Mouse (Mus musculus): ENCODE measurements around the gene Crkl. TPM values are rescaled to one million over a fixed set of nuclear protein-coding genes. Genes with fewer than 3 reads are reported as not detected.

The Crkl gene
- 88.9 and 92.2 TPM in 2 replicates for polyA plus RNA-seq (2016; fragmentation: Nextera tagmentation; extraction: Ambion mirVana)

GRCm38 (mm10) chr16:17451541-17452372, at the start of gene Crkl:
Gene Crkl (plus strand): TSS chr16:17451987.
- peak; percentile 96 for ATAC-seq (ENCODE audit: insufficient number of reproducible peaks, insufficient read depth, low FRiP score, low TSS enrichment, low read depth)
- H3K27ac ChIP-seq: peak within 1 kb of the TSS; percentile 96
- H3K9me3 ChIP-seq: no peaks in the 10 kb centered on the region
- peak within 1 kb of the TSS; percentile 94 for H3K9ac ChIP-seq (replicated peaks)
- peak within 1 kb of the TSS; percentile 95 for H3K4me3 ChIP-seq (replicated peaks)
- H3K4me1 ChIP-seq (replicated peaks): peaks cover 11% of the 10 kb centered on the region
- WGBS: under 1% methylated on average over 63 of the region's 63 CpGs
- peak within 1 kb of the TSS; percentile 91 for H3K4me2 ChIP-seq
- H3K36me3 ChIP-seq: peaks cover 19% of the 10 kb centered on the region
- no peaks in the 10 kb centered on the region for H3K27me3 ChIP-seq

GRCm38 (mm10) chr16:17402855-17403254, 48.9 kb upstream of the Crkl start:
- WGBS: 82% methylated on average over 1 of the region's 1 CpGs
- H3K9me3 ChIP-seq: no peaks in the 10 kb centered on the region
- no peak overlapping the region for H3K4me2 ChIP-seq
- no peaks in the 10 kb centered on the region for H3K27me3 ChIP-seq
- H3K4me1 ChIP-seq (replicated peaks): peaks cover 23% of the 10 kb centered on the region
- peaks cover 12% of the 10 kb centered on the region for H3K36me3 ChIP-seq
- no peak overlapping the region for H3K4me3 ChIP-seq (replicated peaks)
- H3K27ac ChIP-seq: no peak overlapping the region
- no peak for ATAC-seq (ENCODE audit: insufficient number of reproducible peaks, insufficient read depth, low FRiP score, low TSS enrichment, low read depth)
- H3K9ac ChIP-seq (replicated peaks): no peak overlapping the region

DNA sequence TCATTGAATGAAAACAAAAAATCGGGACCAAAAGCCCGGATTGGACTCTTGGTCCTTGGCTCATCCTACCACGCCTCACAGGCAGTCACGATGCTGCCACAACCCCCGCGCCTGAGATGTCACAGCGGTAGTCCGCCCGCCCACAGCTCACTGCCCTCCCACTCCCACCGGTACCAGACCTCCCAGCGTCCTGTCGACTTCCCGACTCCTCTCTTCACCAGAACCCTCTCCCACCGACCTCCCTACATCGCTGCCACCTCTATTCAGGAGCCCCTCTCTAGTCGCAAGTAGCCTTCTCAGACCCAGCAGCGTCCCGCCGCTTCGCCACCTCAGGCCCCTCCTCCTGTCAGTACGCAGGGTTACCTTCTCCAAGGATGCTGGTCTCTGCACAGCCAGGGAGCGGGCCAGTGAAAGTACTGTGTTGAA, 46.5 kb upstream of the Crkl start:
- peaks cover 12% of the 10 kb centered on the region for H3K36me3 ChIP-seq
- peaks cover 23% of the 10 kb centered on the region for H3K4me1 ChIP-seq (replicated peaks)
- no peaks in the 10 kb centered on the region for H3K27me3 ChIP-seq
- peak; percentile 87 for ATAC-seq (ENCODE audit: insufficient number of reproducible peaks, insufficient read depth, low FRiP score, low TSS enrichment, low read depth)
- peak overlapping the region; percentile 73 for H3K27ac ChIP-seq
- 0% methylated on average over 22 of the region's 22 CpGs for WGBS
- peak overlapping the region; percentile 73 for H3K4me2 ChIP-seq
- H3K9ac ChIP-seq (replicated peaks): peak overlapping the region; percentile 73
- H3K4me3 ChIP-seq (replicated peaks): peak overlapping the region; percentile 76
- H3K9me3 ChIP-seq: no peaks in the 10 kb centered on the region

- peak within 1 kb of the TSS; percentile 73 for H3K9ac ChIP-seq (replicated peaks)
These were observed 45.9 kb upstream of the Crkl start, which contains the start of the genes Snap29 and Pi4ka for GRCm38 (mm10) chr16:17405736-17406443. Gene Snap29 (plus strand): TSS chr16:17405986. Gene Pi4ka (minus strand): TSS chr16:17406314.

DNA sequence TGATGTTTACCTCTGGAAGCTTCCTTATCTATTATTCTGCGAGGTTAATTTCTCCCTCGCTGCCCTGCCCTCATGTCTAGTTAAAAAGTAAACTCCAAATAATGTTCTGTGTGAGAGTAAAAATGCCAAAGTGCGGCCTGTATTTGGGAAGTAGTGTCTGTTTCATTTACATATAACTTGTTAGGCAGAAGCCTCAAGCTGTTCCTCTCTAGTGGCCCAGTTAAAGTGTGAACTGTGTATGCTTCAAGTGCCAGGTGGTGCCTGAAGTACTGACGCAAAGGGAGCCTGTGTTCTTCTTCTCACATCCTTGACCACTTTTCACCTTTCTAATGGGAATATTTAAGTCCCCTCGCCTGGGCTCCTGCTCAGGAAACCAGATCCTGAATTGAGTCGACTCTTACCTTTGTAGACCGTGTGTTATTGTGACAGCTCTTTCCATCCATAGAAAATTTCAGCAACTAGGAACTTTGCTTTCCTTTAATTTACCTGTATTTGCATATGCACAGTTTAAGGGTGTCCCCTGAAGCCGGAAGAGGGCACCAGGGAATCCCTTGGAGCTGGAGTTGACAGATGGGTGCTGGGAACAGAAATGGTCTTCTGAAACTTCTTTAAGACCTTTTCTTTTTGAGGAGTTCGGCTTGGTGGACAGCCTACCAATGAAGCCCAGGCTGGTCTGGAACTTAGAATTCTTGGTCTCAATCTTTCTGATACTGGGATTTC, 45.1 kb upstream of the Crkl start:
- peaks cover 12% of the 10 kb centered on the region for H3K36me3 ChIP-seq
- WGBS: 33% methylated on average over 9 of the region's 9 CpGs
- H3K4me2 ChIP-seq: peak overlapping the region; percentile 73
- peaks cover 17% of the 10 kb centered on the region for H3K4me1 ChIP-seq (replicated peaks)
- peak overlapping the region; percentile 76 for H3K4me3 ChIP-seq (replicated peaks)
- no peaks in the 10 kb centered on the region for H3K9me3 ChIP-seq
- no peak overlapping the region for H3K27ac ChIP-seq
- ATAC-seq (ENCODE audit: insufficient number of reproducible peaks, insufficient read depth, low FRiP score, low TSS enrichment, low read depth): no peak
- no peaks in the 10 kb centered on the region for H3K27me3 ChIP-seq
- peak overlapping the region; percentile 72 for H3K9ac ChIP-seq (replicated peaks)

More at GRCm38 (mm10) chr16:17405736-17406443, 45.9 kb upstream of the Crkl start, which contains the start of the genes Snap29 and Pi4ka:
- no peaks in the 10 kb centered on the region for H3K27me3 ChIP-seq
- H3K9me3 ChIP-seq: no peaks in the 10 kb centered on the region
- H3K4me1 ChIP-seq (replicated peaks): peaks cover 20% of the 10 kb centered on the region
- peak within 1 kb of the TSS; percentile 76 for H3K4me3 ChIP-seq (replicated peaks)
- H3K36me3 ChIP-seq: peaks cover 12% of the 10 kb centered on the region
- ATAC-seq (ENCODE audit: insufficient number of reproducible peaks, insufficient read depth, low FRiP score, low TSS enrichment, low read depth): peak; percentile 97
- H3K27ac ChIP-seq: peak within 1 kb of the TSS; percentile 73
- under 1% methylated on average over 68 of the region's 69 CpGs for WGBS
- peak within 1 kb of the TSS; percentile 73 for H3K4me2 ChIP-seq

GRCm38 (mm10) chr16:17409046-17409445, 42.7 kb upstream of the Crkl start:
- Histone ChIP-seq H3K9me3 (no peaks in the 10 kb centered on the region), H3K36me3 (no peaks in the 10 kb centered on the region), H3K4me3 (replicated peaks) (no peak overlapping the region), H3K4me2 (no peak overlapping the region), H3K9ac (replicated peaks) (no peak overlapping the region), H3K4me1 (replicated peaks) (peaks cover 17% of the 10 kb centered on the region), H3K27me3 (no peaks in the 10 kb centered on the region), H3K27ac (no peak overlapping the region)
- no peak for ATAC-seq (ENCODE audit: insufficient number of reproducible peaks, insufficient read depth, low FRiP score, low TSS enrichment, low read depth)
- WGBS: 86% methylated on average over 2 of the region's 2 CpGs

DNA sequence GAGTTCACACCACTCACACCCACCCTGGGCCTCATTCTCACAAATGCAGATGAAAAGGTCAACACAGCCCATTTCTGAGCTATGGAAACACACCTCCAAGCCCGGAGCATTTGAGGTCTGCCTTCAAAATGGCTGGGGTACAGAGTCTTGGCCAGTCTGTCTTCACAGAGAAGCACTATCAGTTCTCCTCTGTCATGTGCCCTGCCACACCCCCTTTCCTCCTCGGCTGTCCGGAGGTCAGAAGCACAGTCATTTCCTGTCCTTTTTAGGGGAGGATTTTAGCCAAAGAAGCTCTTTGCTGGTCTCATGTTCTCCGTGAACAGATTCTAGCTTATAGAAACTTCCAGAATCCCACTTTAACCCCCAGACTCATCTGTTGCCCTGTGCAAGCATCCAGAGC, 41.6 kb upstream of the Crkl start:
- H3K36me3 ChIP-seq: no peaks in the 10 kb centered on the region
- no peaks in the 10 kb centered on the region for H3K27me3 ChIP-seq
- no peak overlapping the region for H3K27ac ChIP-seq
- ATAC-seq (ENCODE audit: insufficient number of reproducible peaks, insufficient read depth, low FRiP score, low TSS enrichment, low read depth): no peak
- no peak overlapping the region for H3K9ac ChIP-seq (replicated peaks)
- peaks cover 7% of the 10 kb centered on the region for H3K4me1 ChIP-seq (replicated peaks)
- no peak overlapping the region for H3K4me3 ChIP-seq (replicated peaks)
- WGBS: 63% methylated on average over 4 of the region's 4 CpGs
- no peak overlapping the region for H3K4me2 ChIP-seq
- no peaks in the 10 kb centered on the region for H3K9me3 ChIP-seq

DNA sequence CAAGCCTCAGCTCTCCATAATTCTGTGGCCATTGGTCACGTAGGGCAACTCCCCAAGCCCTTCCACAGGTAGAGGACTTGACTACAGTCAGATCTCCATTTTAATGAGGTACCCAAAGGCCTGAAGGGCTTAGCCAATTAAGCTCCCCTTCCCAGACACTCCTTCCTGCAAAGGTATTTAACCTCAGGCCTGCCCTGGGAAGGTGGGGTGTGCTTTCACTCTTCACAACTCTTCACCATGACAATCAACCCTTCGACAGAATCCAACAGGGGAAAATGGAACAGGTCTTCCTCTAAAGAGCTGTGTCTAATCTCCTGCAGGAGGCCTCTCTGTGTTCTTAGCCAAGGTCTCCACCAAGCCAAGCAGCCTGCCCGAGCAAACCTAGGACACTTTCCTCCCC, 28.8 kb upstream of the Crkl start:
- 82% methylated on average over 3 of the region's 3 CpGs for WGBS
- no peak overlapping the region for H3K4me2 ChIP-seq
- peaks cover 55% of the 10 kb centered on the region for H3K36me3 ChIP-seq
- no peaks in the 10 kb centered on the region for H3K27me3 ChIP-seq
- H3K9ac ChIP-seq (replicated peaks): no peak overlapping the region
- H3K27ac ChIP-seq: no peak overlapping the region
- no peak for ATAC-seq (ENCODE audit: insufficient number of reproducible peaks, insufficient read depth, low FRiP score, low TSS enrichment, low read depth)
- H3K9me3 ChIP-seq: no peaks in the 10 kb centered on the region
- no peaks in the 10 kb centered on the region for H3K4me1 ChIP-seq (replicated peaks)
- H3K4me3 ChIP-seq (replicated peaks): no peak overlapping the region

GRCm38 (mm10) chr16:17432576-17432975, 19.2 kb upstream of the Crkl start:
- Histone ChIP-seq H3K4me1 (replicated peaks) (no peaks in the 10 kb centered on the region), H3K36me3 (peaks cover 23% of the 10 kb centered on the region), H3K4me2 (no peak overlapping the region), H3K9ac (replicated peaks) (no peak overlapping the region), H3K9me3 (no peaks in the 10 kb centered on the region), H3K4me3 (replicated peaks) (no peak overlapping the region), H3K27me3 (no peaks in the 10 kb centered on the region), H3K27ac (no peak overlapping the region)
- 84% methylated on average over 2 of the region's 2 CpGs for WGBS
- ATAC-seq (ENCODE audit: insufficient number of reproducible peaks, insufficient read depth, low FRiP score, low TSS enrichment, low read depth): no peak

GRCm38 (mm10) chr16:17452373-17452715, 557 bp downstream of the Crkl start:
- Histone ChIP-seq H3K4me1 (replicated peaks) (peaks cover 17% of the 10 kb centered on the region), H3K27me3 (no peaks in the 10 kb centered on the region), H3K27ac (peak overlapping the region; percentile 96), H3K4me3 (replicated peaks) (peak overlapping the region; percentile 95), H3K9ac (replicated peaks) (peak overlapping the region; percentile 94), H3K36me3 (peaks cover 25% of the 10 kb centered on the region), H3K9me3 (no peaks in the 10 kb centered on the region), H3K4me2 (peak overlapping the region; percentile 91)
- under 1% methylated on average over 24 of the region's 24 CpGs for WGBS
- ATAC-seq (ENCODE audit: insufficient number of reproducible peaks, insufficient read depth, low FRiP score, low TSS enrichment, low read depth): 0 out of 2 replicates have a peak, but pooled peaks have one; percentile 35

- H3K4me3 ChIP-seq (replicated peaks): no peak overlapping the region
- H3K4me1 ChIP-seq (replicated peaks): peaks cover 19% of the 10 kb centered on the region
- H3K9ac ChIP-seq (replicated peaks): no peak overlapping the region
- H3K27ac ChIP-seq: no peak overlapping the region
- peaks cover 67% of the 10 kb centered on the region for H3K36me3 ChIP-seq
- no peaks in the 10 kb centered on the region for H3K9me3 ChIP-seq
- 100% methylated on average over 1 of the region's 1 CpGs for WGBS
- H3K27me3 ChIP-seq: no peaks in the 10 kb centered on the region
- H3K4me2 ChIP-seq: no peak overlapping the region
- no peak for ATAC-seq (ENCODE audit: insufficient number of reproducible peaks, insufficient read depth, low FRiP score, low TSS enrichment, low read depth)
These were observed 5.1 kb downstream of the Crkl start for GRCm38 (mm10) chr16:17456901-17457300.

All from limb, embryonic 12.5 days (tissue).